Mouse (Mus musculus) embryonic facial prominence, embryonic 14.5 days (tissue): ENCODE data around the gene Hpgds. TPM values are rescaled to one million over a fixed set of nuclear protein-coding genes. Genes with fewer than 3 reads are reported as not detected.

ENCODE experiments used
- ATAC-seq: fragments of 200-750 bp; cut with Nextera tagmentation; 2 replicates; pipeline ENCODE4 v1.8.0; 2017; ENCODE audit warnings: low read depth, moderate number of reproducible peaks, moderate TSS enrichment
- DNase-seq: peaks from one replicate; pipeline ENCODE4 v3.0.0-alpha.2; 2015; ENCODE audit warnings: low spot score
- H3K27ac ChIP-seq: fragments of 300-500 bp; sonication (generic); replicated peaks from 2 replicates; pipeline ENCODE4 v1.5.1; 2014; ENCODE audit warnings: low read depth, mild to moderate bottlenecking, low read length, moderate library complexity
- H3K27me3 ChIP-seq: fragments of 300-500 bp; sonication (generic); replicated peaks from 2 replicates; pipeline ENCODE4 v1.6.1; 2014; ENCODE audit warnings: low read length; ENCODE audit not compliant: control insufficient read depth, insufficient read depth
- H3K36me3 ChIP-seq: fragments of 300-500 bp; sonication (generic); 2 replicates; pipeline ENCODE4 v1.6.1; 2014; ENCODE audit warnings: low read length, mixed read lengths; ENCODE audit not compliant: control insufficient read depth, insufficient read depth
- H3K4me1 ChIP-seq: fragments of 300-500 bp; sonication (generic); 2 replicates; pipeline ENCODE4 v1.6.1; 2014; ENCODE audit warnings: antibody characterized with exemption, low read length; ENCODE audit not compliant: control insufficient read depth, insufficient read depth
- H3K4me2 ChIP-seq: fragments of 300-500 bp; sonication (generic); 2 replicates; pipeline ENCODE4 v1.6.1; 2014; ENCODE audit warnings: low read depth, mild to moderate bottlenecking, low read length, moderate library complexity, mixed read lengths
- H3K4me3 ChIP-seq: fragments of 300-500 bp; sonication (generic); 2 replicates; pipeline ENCODE4 v1.5.1; 2014; ENCODE audit warnings: low read depth, mild to moderate bottlenecking, low read length
- H3K9ac ChIP-seq: fragments of 300-500 bp; sonication (generic); 2 replicates; pipeline ENCODE4 v1.6.1; 2014; ENCODE audit warnings: low read depth, mild to moderate bottlenecking, low read length, moderate library complexity, mixed read lengths
- H3K9me3 ChIP-seq: fragments of 300-500 bp; sonication (generic); 2 replicates; pipeline ENCODE4 v1.6.1; 2016; ENCODE audit warnings: low read length; ENCODE audit not compliant: control insufficient read depth
- WGBS: fragments of 180-500 bp; shearing (Covaris S2); extraction: QIAGEN DNeasy Blood & Tissue Kit; methylation state at CpG from one replicate; pipeline ENCODE4 v1.1.7; 2014; 5-methylcytosine and 5-hydroxymethylcytosine counted together
- polyA plus RNA-seq: library from polyadenylated mRNA; unstranded; fragments of >200 nt; fragmentation: Nextera tagmentation; extraction: Ambion mirVana; gene quantifications from 2 replicates; pipeline ENCODE4 v1.2.1, GENCODE M21; 2014

Gene Hpgds
- polyA plus RNA-seq, 1 experiment from 2014 or later = 12.1 TPM

DNA sequence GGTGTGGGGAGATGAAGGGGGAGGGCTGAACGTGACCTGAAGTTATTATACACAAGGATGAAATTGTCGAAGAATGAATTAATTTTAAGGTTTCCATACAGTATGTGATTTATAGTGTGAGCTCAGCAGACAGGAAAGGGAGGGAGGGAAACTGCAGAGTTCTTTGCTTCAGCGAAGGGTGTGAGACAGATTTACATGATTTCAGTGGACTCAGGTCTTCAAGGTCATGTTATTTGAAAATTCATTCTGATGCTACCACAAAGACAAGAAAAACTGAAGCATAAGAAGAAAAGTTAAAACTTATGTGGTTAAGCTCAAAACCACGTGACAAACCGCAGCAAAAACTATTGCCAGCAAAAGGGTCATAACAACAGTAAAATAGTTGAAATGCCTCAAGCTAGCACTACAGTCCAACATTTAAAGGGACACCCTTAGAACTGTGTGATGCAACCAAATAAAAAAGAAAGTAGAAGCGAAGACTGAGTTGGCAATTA is 3.9 kb downstream of the Hpgds start:
- H3K9me3 ChIP-seq = no peaks in the 10 kb centered on the region
- H3K27ac ChIP-seq = no peak overlapping the region
- H3K36me3 ChIP-seq = no peaks in the 10 kb centered on the region
- no peaks in the 10 kb centered on the region for H3K4me1 ChIP-seq
- DNase-seq = no peak
- no peak overlapping the region for H3K4me3 ChIP-seq
- ATAC-seq = no peak
- H3K4me2 ChIP-seq = no peak overlapping the region
- WGBS = 68% methylated on average over 6 of the region's 6 CpGs
- no peaks in the 10 kb centered on the region for H3K27me3 ChIP-seq
- no peak overlapping the region for H3K9ac ChIP-seq

DNA sequence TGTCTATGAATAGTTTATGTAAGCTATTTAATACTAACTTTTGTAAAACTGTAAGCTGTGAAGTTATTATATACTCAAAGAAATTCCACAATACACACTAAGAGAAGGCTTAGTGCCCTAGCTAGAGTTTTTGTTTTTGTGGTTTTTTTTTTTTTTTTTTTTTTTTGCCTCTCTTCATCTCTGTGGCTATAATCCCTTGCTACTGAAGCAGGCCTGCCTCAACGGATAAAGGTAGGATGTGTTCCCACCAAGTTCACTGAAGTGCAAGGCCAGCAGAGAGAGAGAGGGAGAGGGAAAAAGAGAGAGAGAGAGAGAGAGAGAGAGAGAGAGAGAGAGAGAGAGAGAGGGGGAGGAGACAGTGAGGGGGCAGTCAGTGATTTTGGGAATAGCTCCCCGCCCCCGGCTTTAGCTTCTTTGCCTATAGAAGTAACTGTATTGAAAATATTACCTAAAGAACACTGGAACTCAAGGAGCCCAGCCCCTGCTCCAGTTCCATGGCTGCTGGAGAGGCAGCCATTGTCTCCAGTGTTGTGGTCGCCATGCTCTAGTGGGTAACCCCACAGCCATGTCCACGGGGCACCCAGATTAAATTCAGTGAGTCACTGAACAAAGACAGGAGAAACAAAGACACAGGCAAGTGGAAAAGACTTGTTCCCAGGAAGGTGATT is 4.5 kb downstream of the Hpgds start:
- 62% methylated on average over 5 of the region's 5 CpGs for WGBS
- H3K4me2 ChIP-seq = no peak overlapping the region
- H3K36me3 ChIP-seq = no peaks in the 10 kb centered on the region
- H3K4me3 ChIP-seq = no peak overlapping the region
- H3K9ac ChIP-seq = no peak overlapping the region
- H3K27me3 ChIP-seq = no peaks in the 10 kb centered on the region
- no peak overlapping the region for H3K27ac ChIP-seq
- no peak for DNase-seq
- no peak for ATAC-seq
- no peaks in the 10 kb centered on the region for H3K4me1 ChIP-seq
- no peaks in the 10 kb centered on the region for H3K9me3 ChIP-seq

- no peak for ATAC-seq
- no peak overlapping the region for H3K27ac ChIP-seq
- WGBS = 70% methylated on average over 1 of the region's 1 CpGs
- H3K9me3 ChIP-seq = no peaks in the 10 kb centered on the region
- H3K4me3 ChIP-seq = no peak overlapping the region
- no peaks in the 10 kb centered on the region for H3K36me3 ChIP-seq
- no peak overlapping the region for H3K4me2 ChIP-seq
- H3K4me1 ChIP-seq = no peaks in the 10 kb centered on the region
- no peaks in the 10 kb centered on the region for H3K27me3 ChIP-seq
- no peak for DNase-seq
- no peak overlapping the region for H3K9ac ChIP-seq
Measured at GRCm38 (mm10) chr6:65138243-65138642, 6.5 kb downstream of the Hpgds start.

GRCm38 (mm10) chr6:65137802-65138201 is 6.9 kb downstream of the Hpgds start:
- Histone ChIP-seq H3K9me3 (no peaks in the 10 kb centered on the region), H3K27me3 (no peaks in the 10 kb centered on the region), H3K27ac (no peak overlapping the region), H3K4me1 (no peaks in the 10 kb centered on the region), H3K9ac (no peak overlapping the region), H3K4me2 (no peak overlapping the region), H3K36me3 (no peaks in the 10 kb centered on the region), H3K4me3 (no peak overlapping the region)
- DNase-seq = peak; percentile 36
- WGBS = 50% methylated on average over 2 of the region's 2 CpGs
- ATAC-seq = peak; percentile 65; the same call in 1 of the 2 replicates

- DNase-seq = no peak
- H3K4me1 ChIP-seq = no peaks in the 10 kb centered on the region
- H3K9me3 ChIP-seq = no peaks in the 10 kb centered on the region
- no peak overlapping the region for H3K4me3 ChIP-seq
- no peak overlapping the region for H3K27ac ChIP-seq
- no peaks in the 10 kb centered on the region for H3K36me3 ChIP-seq
- no peak overlapping the region for H3K4me2 ChIP-seq
- no peak for ATAC-seq
- 61% methylated on average over 6 of the region's 6 CpGs for WGBS
- no peaks in the 10 kb centered on the region for H3K27me3 ChIP-seq
- no peak overlapping the region for H3K9ac ChIP-seq
Measured at GRCm38 (mm10) chr6:65132376-65132775, 12.3 kb downstream of the Hpgds start.

DNA sequence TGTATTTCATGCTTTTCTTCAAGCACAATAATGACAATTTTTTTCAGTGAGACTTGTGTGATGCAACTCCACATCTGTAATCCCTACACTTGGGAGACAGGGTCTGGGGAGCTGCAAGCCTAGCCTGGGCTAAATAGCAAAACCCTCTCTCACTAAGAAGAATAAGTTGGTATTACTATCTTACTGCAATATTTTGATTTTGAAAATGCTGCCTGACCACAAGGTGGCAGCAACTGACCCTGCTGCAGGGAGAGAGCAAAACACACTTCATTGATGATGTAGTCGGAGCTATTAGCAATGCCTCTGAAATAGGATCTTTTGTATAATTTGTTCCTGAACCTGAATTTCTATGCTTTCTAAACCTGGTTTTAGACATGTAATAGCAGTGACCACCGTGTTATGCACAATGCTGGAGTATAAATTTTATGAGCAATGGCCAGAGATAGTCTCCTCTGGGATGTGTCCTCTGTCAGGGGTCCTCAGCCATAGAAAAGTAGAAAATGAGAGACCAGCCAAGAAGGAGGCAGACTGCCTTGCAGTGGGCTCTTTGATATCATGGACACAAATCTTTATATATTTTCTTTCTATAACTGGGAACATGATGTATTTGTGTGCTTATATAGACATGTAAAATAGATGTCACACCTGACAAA is 18.5 kb downstream of the Hpgds start:
- Histone ChIP-seq H3K9me3 (no peaks in the 10 kb centered on the region), H3K4me3 (no peak overlapping the region), H3K27ac (no peak overlapping the region), H3K4me1 (no peaks in the 10 kb centered on the region), H3K27me3 (no peaks in the 10 kb centered on the region), H3K36me3 (no peaks in the 10 kb centered on the region), H3K4me2 (no peak overlapping the region), H3K9ac (no peak overlapping the region)
- ATAC-seq (no peak), DNase-seq (peak; percentile 56)
- WGBS = 12% methylated on average over 2 of the region's 2 CpGs

- Histone ChIP-seq H3K27ac (no peak overlapping the region), H3K4me2 (no peak overlapping the region), H3K4me1 (no peaks in the 10 kb centered on the region), H3K9me3 (no peaks in the 10 kb centered on the region), H3K36me3 (peaks cover 57% of the 10 kb centered on the region), H3K27me3 (no peaks in the 10 kb centered on the region), H3K9ac (no peak overlapping the region), H3K4me3 (no peak overlapping the region)
- DNase-seq (no peak), ATAC-seq (no peak)
- WGBS = 89% methylated on average over 1 of the region's 1 CpGs
Measured at GRCm38 (mm10) chr6:65117540-65117939, 27.2 kb downstream of the Hpgds start.

DNA sequence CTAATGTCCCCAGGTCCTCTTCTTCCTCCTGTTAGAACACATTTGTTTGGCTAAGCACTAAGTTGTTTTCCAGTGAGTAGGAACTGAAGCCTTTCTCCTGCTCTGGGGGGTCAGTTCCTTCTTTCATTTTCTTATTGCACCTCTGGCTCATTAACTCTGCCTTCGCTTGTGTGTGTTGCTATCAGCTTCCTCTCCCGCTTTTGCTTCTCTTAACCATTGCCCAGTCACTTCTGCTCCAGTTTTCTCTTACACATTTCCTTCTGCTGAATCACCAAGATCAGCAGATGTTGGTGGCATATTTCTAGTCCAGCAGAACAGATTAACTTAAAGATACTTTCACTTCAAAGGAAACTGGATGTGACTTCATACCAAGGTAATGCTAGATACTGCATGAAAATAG is 29.8 kb downstream of the Hpgds start:
- Histone ChIP-seq H3K27me3 (no peaks in the 10 kb centered on the region), H3K36me3 (peaks cover 78% of the 10 kb centered on the region), H3K9ac (no peak overlapping the region), H3K4me1 (no peaks in the 10 kb centered on the region), H3K27ac (no peak overlapping the region), H3K4me3 (no peak overlapping the region), H3K9me3 (no peaks in the 10 kb centered on the region), H3K4me2 (no peak overlapping the region)
- WGBS = 95% methylated on average over 2 of the region's 2 CpGs
- ATAC-seq = no peak
- DNase-seq = no peak

DNA sequence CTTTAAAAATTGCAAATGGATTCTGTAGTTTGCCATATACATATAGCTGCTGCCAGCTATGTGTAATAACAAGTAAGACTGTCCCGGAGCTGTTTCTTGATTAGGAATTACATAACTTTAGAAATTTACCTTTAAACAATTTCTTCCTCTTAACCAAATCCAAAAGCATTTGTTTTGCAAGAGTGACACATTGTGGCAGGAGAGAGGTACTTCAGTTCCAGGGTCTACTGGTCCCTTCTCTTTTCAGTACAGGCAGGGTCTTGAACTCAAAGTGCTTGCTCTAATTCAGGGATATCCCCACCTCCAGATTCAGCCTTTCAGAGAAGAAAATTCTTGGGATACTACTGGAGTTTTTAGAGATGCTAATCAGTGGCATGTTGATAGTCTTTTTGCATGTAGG is 65.6 kb downstream of the Hpgds start:
- no peak for ATAC-seq
- Histone ChIP-seq H3K4me2 (no peak overlapping the region), H3K4me3 (no peak overlapping the region), H3K36me3 (peaks cover 51% of the 10 kb centered on the region), H3K27me3 (no peaks in the 10 kb centered on the region), H3K9me3 (no peaks in the 10 kb centered on the region), H3K27ac (no peak overlapping the region), H3K4me1 (no peaks in the 10 kb centered on the region), H3K9ac (no peak overlapping the region)
- 83% methylated on average over 1 of the region's 1 CpGs for WGBS
- DNase-seq = peak; percentile 19
